31 mouse cellular contexts compared by ENCODE assay signal in genomic region chr13:98230511-98230910, GRCm38 (mm10). TPM values are rescaled to one million over a fixed set of nuclear protein-coding genes. Genes with fewer than 3 reads are reported as not detected.
"Had no signal": no experiment of that assay in that cellular context is flagged by ENCODE, and none has a peak within 500 bp of the region (broad histone marks: within the 10 kb centered on the region; RNA-seq: fewer than 3 reads in every experiment).

No protein-coding gene starts in this region.

- H3K27ac ChIP-seq: gastrocnemius, adult 2 months; heart, adult 2 months; hindbrain, embryonic 10.5 days; hindbrain, embryonic 12.5 days; hindbrain, embryonic 14.5 days; intestine, embryonic 15.5 days; kidney, embryonic 15.5 days; kidney, postnatal 0 days; layer of hippocampus, adult 2 months; left cerebral cortex, adult 2 months; limb, embryonic 10.5 days; limb, embryonic 12.5 days; liver, embryonic 13.5 days; liver, embryonic 15.5 days had no signal

- H3K4me2 ChIP-seq: heart, embryonic 11.5 days; hindbrain, embryonic 12.5 days; hindbrain, embryonic 14.5 days; intestine, embryonic 15.5 days; kidney, embryonic 15.5 days; limb, embryonic 12.5 days; liver, embryonic 11.5 days; liver, embryonic 13.5 days; liver, embryonic 15.5 days had no signal

- H3K27me3 ChIP-seq: hindbrain, embryonic 12.5 days; intestine, embryonic 15.5 days; kidney, embryonic 15.5 days; limb, embryonic 12.5 days; liver, embryonic 13.5 days; liver, embryonic 15.5 days had no signal

- H3K9me3 ChIP-seq: hindbrain, embryonic 10.5 days; hindbrain, embryonic 12.5 days; intestine, embryonic 15.5 days; kidney, embryonic 15.5 days; limb, embryonic 10.5 days; limb, embryonic 12.5 days; liver, embryonic 13.5 days; liver, embryonic 15.5 days had no signal

- H3K9ac ChIP-seq: hindbrain, embryonic 12.5 days; hindbrain, embryonic 14.5 days; intestine, embryonic 15.5 days; kidney, embryonic 15.5 days; limb, embryonic 12.5 days; liver, embryonic 13.5 days; liver, embryonic 15.5 days had no signal

- ATAC-seq: hindbrain, embryonic 16.5 days; inflammation-experienced regulatory T-cells, adult 6 months; intestine, embryonic 15.5 days; intestine, postnatal 0 days had no signal

- H3K4me3 ChIP-seq: gastrocnemius, adult 2 months; heart, adult 2 months; hindbrain, embryonic 10.5 days; hindbrain, embryonic 12.5 days; intestine, embryonic 15.5 days; kidney, embryonic 15.5 days; layer of hippocampus, adult 2 months; left cerebral cortex, adult 2 months; limb, embryonic 10.5 days; limb, embryonic 12.5 days; liver, embryonic 13.5 days; liver, embryonic 15.5 days had no signal

- H3K4me1 ChIP-seq: hindbrain, embryonic 12.5 days; intestine, embryonic 15.5 days; kidney, embryonic 15.5 days; limb, embryonic 10.5 days; limb, embryonic 12.5 days; liver, embryonic 13.5 days; liver, embryonic 15.5 days had no signal

- H3K36me3 ChIP-seq: hindbrain, embryonic 10.5 days; hindbrain, embryonic 12.5 days; intestine, embryonic 15.5 days; kidney, embryonic 15.5 days; limb, embryonic 10.5 days; limb, embryonic 12.5 days; liver, embryonic 13.5 days; liver, embryonic 15.5 days had no signal

- DNase-seq: gastrocnemius, adult 2 months; gastrocnemius, postnatal 10 days; gastrocnemius, postnatal 25 days; heart, adult 2 months; heart, postnatal 10 days; heart, postnatal 4 days; kidney, adult 18-20 months; kidney, adult 8-10 months; kidney, postnatal 14 days; kidney, postnatal 4 days; liver; liver, embryonic 13.5 days had no signal

RNA-seq across cellular contexts. Expression of gene Gm21976, which starts 49.2 kb away (rescaled TPM):
- polyA plus RNA-seq: heart, adult 2 months; heart, embryonic 11.5 days; heart, embryonic 14.5 days; heart, embryonic 16.5 days; hindbrain, embryonic 10.5 days; hindbrain, embryonic 12.5 days; hindbrain, embryonic 14.5 days; hindbrain, embryonic 16.5 days; inflammation-experienced regulatory T-cells, adult 6 months; intestine, embryonic 15.5 days; intestine, postnatal 0 days; kidney, embryonic 15.5 days; kidney, postnatal 0 days; limb, embryonic 10.5 days; limb, embryonic 12.5 days; limb, embryonic 14.5 days; liver, embryonic 11.5 days; liver, embryonic 13.5 days; liver, embryonic 15.5 days had no signal
